Mouse (Mus musculus) liver, postnatal 0 days (tissue): ENCODE data around the gene Prr15.

Experiments
- CTCF ChIP-seq: sonication (generic); IDR thresholded peaks from 2 replicates; pipeline ENCODE4 v1.5.1; 2016; ENCODE audit warnings: antibody characterized with exemption, low read depth
- EP300 ChIP-seq: IDR thresholded peaks from 2 replicates; pipeline ENCODE4 v1.6.1; 2016; ENCODE audit warnings: antibody characterized with exemption, low read depth, mild to moderate bottlenecking

GRCm38 (mm10) chr6:54371874-54372273, 46.2 kb downstream of the Prr15 start:
- no peak for TF ChIP-seq CTCF
- no peak for TF ChIP-seq EP300
